Mouse (Mus musculus): ENCODE data around the gene Btbd11. TPM values are rescaled to one million over a fixed set of nuclear protein-coding genes. Genes with fewer than 3 reads are reported as not detected.
A peak's percentile ranks its signal among the peaks of the same experiment; 100 is the strongest.

Gene Btbd11
- polyA plus RNA-seq (2014; fragmentation: Nextera tagmentation; extraction: Ambion mirVana) = 4.4 and 8.1 TPM in 2 replicates

- peak; percentile 94 for DNase-seq (ENCODE audit: low spot score)
- Histone ChIP-seq H3K36me3 (replicated peaks; ENCODE audit: control insufficient read depth, insufficient read depth, low read depth, low read length) (no peaks in the 10 kb centered on the region), H3K4me3 (ENCODE audit: low read depth, low read length) (peak within 1 kb of the TSS; percentile 62), H3K9me3 (replicated peaks; ENCODE audit: control insufficient read depth, low read length) (no peaks in the 10 kb centered on the region), H3K27me3 (ENCODE audit: control insufficient read depth, insufficient read depth, low read length) (no peaks in the 10 kb centered on the region; the same call in 1 of the 2 replicates), H3K27ac (replicated peaks; ENCODE audit: low read depth, low read length) (no peak within 1 kb of the TSS), H3K4me1 (ENCODE audit: control insufficient read depth, insufficient read depth, low read length) (peaks cover 2% of the 10 kb centered on the region), H3K4me2 (ENCODE audit: low read depth, low read length) (peak within 1 kb of the TSS; percentile 99), H3K9ac (replicated peaks; ENCODE audit: low read length) (peak within 1 kb of the TSS; percentile 70)
- peak; percentile 89 for ATAC-seq (replicated peaks; ENCODE audit: insufficient number of reproducible peaks, low FRiP score, low TSS enrichment, low read depth)
- under 1% methylated on average over 46 of the region's 46 CpGs for WGBS
These were observed at the start of gene Btbd11 for GRCm38 (mm10) chr10:85386605-85387218. Btbd11 (plus strand) TSS chr10:85386814.

DNA sequence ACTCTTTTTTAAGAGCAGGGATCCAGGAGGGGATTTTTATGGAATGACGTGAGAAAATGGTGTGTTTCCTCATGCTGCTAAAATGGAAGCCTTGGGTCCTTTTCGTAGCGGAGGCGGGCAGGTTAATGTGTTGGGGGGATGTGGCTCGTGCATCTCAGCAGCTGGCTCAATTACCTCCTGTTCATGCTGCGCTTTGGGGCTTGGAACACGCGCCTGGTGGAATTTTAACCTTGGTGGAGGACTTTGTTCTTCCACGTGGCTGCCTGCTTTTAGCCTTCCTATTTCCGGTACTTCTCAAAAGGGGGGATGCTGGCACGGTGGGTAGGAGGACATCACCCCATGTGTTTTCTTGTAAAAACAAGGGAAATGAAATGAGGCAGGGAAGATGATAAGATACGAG lies 47.9 kb upstream of the Btbd11 start:
- Histone ChIP-seq H3K4me3 (ENCODE audit: low read depth, low read length) (no peak overlapping the region), H3K4me2 (ENCODE audit: low read depth, low read length) (no peak overlapping the region), H3K27ac (replicated peaks; ENCODE audit: low read depth, low read length) (no peak overlapping the region), H3K9ac (replicated peaks; ENCODE audit: low read length) (no peak overlapping the region), H3K4me1 (ENCODE audit: control insufficient read depth, insufficient read depth, low read length) (no peaks in the 10 kb centered on the region), H3K36me3 (replicated peaks; ENCODE audit: control insufficient read depth, insufficient read depth, low read depth, low read length) (no peaks in the 10 kb centered on the region), H3K27me3 (ENCODE audit: control insufficient read depth, insufficient read depth, low read length) (no peaks in the 10 kb centered on the region), H3K9me3 (replicated peaks; ENCODE audit: control insufficient read depth, low read length) (no peaks in the 10 kb centered on the region)
- WGBS = 78% methylated on average over 12 of the region's 12 CpGs
- no peak for ATAC-seq (replicated peaks; ENCODE audit: insufficient number of reproducible peaks, low FRiP score, low TSS enrichment, low read depth)
- DNase-seq (ENCODE audit: low spot score) = no peak

- Histone ChIP-seq H3K9ac (replicated peaks; ENCODE audit: low read length) (no peak overlapping the region), H3K9me3 (replicated peaks; ENCODE audit: control insufficient read depth, low read length) (no peaks in the 10 kb centered on the region), H3K27ac (replicated peaks; ENCODE audit: low read depth, low read length) (no peak overlapping the region), H3K27me3 (ENCODE audit: control insufficient read depth, insufficient read depth, low read length) (no peaks in the 10 kb centered on the region), H3K4me2 (ENCODE audit: low read depth, low read length) (no peak overlapping the region), H3K4me1 (ENCODE audit: control insufficient read depth, insufficient read depth, low read length) (no peaks in the 10 kb centered on the region), H3K4me3 (ENCODE audit: low read depth, low read length) (no peak overlapping the region), H3K36me3 (replicated peaks; ENCODE audit: control insufficient read depth, insufficient read depth, low read depth, low read length) (no peaks in the 10 kb centered on the region)
- DNase-seq (ENCODE audit: low spot score) (no peak), ATAC-seq (replicated peaks; ENCODE audit: insufficient number of reproducible peaks, low FRiP score, low TSS enrichment, low read depth) (no peak)
- WGBS = 85% methylated on average over 1 of the region's 1 CpGs
These were observed 44.7 kb upstream of the Btbd11 start for GRCm38 (mm10) chr10:85341867-85342266.

GRCm38 (mm10) chr10:85347171-85347570 lies 39.4 kb upstream of the Btbd11 start:
- Histone ChIP-seq H3K9me3 (replicated peaks; ENCODE audit: control insufficient read depth, low read length) (no peaks in the 10 kb centered on the region), H3K4me3 (ENCODE audit: low read depth, low read length) (no peak overlapping the region), H3K36me3 (replicated peaks; ENCODE audit: control insufficient read depth, insufficient read depth, low read depth, low read length) (no peaks in the 10 kb centered on the region), H3K27me3 (ENCODE audit: control insufficient read depth, insufficient read depth, low read length) (no peaks in the 10 kb centered on the region), H3K9ac (replicated peaks; ENCODE audit: low read length) (no peak overlapping the region), H3K27ac (replicated peaks; ENCODE audit: low read depth, low read length) (no peak overlapping the region), H3K4me1 (ENCODE audit: control insufficient read depth, insufficient read depth, low read length) (no peaks in the 10 kb centered on the region), H3K4me2 (ENCODE audit: low read depth, low read length) (no peak overlapping the region)
- 87% methylated on average over 9 of the region's 9 CpGs for WGBS
- ATAC-seq (replicated peaks; ENCODE audit: insufficient number of reproducible peaks, low FRiP score, low TSS enrichment, low read depth) (no peak), DNase-seq (ENCODE audit: low spot score) (no peak)

DNA sequence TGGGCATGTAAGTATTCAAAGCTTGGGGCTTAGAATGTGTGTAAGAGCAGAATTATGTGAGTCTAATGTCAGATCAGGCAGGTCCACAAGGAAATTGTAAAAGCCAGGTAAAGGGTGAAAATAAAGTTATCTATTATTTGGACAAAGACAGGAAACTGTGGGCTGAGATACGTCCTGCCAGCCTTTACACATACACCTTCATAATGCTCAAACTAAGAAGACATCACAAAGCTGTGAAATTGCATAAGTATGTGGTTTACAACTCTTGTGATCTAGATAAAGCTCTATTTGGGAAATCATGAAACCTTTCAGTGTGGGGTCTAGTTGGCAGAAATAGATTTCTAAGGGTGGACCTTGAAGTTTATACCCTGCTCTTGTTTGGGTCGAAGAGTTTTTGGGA lies 34.1 kb upstream of the Btbd11 start:
- 78% methylated on average over 2 of the region's 2 CpGs for WGBS
- Histone ChIP-seq H3K4me1 (ENCODE audit: control insufficient read depth, insufficient read depth, low read length) (no peaks in the 10 kb centered on the region), H3K36me3 (replicated peaks; ENCODE audit: control insufficient read depth, insufficient read depth, low read depth, low read length) (no peaks in the 10 kb centered on the region), H3K4me2 (ENCODE audit: low read depth, low read length) (no peak overlapping the region), H3K9me3 (replicated peaks; ENCODE audit: control insufficient read depth, low read length) (no peaks in the 10 kb centered on the region), H3K9ac (replicated peaks; ENCODE audit: low read length) (no peak overlapping the region), H3K27me3 (ENCODE audit: control insufficient read depth, insufficient read depth, low read length) (no peaks in the 10 kb centered on the region), H3K27ac (replicated peaks; ENCODE audit: low read depth, low read length) (no peak overlapping the region), H3K4me3 (ENCODE audit: low read depth, low read length) (no peak overlapping the region)
- no peak for ATAC-seq (replicated peaks; ENCODE audit: insufficient number of reproducible peaks, low FRiP score, low TSS enrichment, low read depth)
- DNase-seq (ENCODE audit: low spot score) = no peak

DNA sequence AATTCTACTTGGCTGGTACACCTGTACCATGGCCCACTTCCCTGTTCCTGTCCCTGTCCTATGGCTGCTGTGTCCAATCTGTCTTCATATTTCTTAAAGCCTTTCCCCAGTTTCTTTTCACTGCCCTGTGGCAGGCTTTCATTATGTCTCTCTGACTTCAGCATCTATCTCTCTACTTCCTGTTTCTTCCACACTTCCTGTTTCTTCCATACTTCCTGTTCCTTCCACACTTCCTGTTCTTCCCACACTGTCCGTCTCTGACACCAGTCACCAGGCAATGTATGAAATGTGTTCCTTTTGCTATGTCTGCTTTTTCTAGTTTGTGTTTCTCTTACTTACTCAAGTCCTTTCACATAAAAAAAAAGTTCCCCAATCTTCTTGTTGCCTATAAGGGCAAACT lies 32.3 kb upstream of the Btbd11 start:
- Histone ChIP-seq H3K4me1 (ENCODE audit: control insufficient read depth, insufficient read depth, low read length) (no peaks in the 10 kb centered on the region), H3K9ac (replicated peaks; ENCODE audit: low read length) (no peak overlapping the region), H3K27me3 (ENCODE audit: control insufficient read depth, insufficient read depth, low read length) (no peaks in the 10 kb centered on the region), H3K4me2 (ENCODE audit: low read depth, low read length) (no peak overlapping the region), H3K9me3 (replicated peaks; ENCODE audit: control insufficient read depth, low read length) (no peaks in the 10 kb centered on the region), H3K36me3 (replicated peaks; ENCODE audit: control insufficient read depth, insufficient read depth, low read depth, low read length) (no peaks in the 10 kb centered on the region), H3K27ac (replicated peaks; ENCODE audit: low read depth, low read length) (no peak overlapping the region), H3K4me3 (ENCODE audit: low read depth, low read length) (no peak overlapping the region)
- whole genome bisulfite sequencing = 77% methylated on average over 1 of the region's 1 CpGs
- no peak for DNase-seq (ENCODE audit: low spot score)
- ATAC-seq (replicated peaks; ENCODE audit: insufficient number of reproducible peaks, low FRiP score, low TSS enrichment, low read depth) = no peak

DNA sequence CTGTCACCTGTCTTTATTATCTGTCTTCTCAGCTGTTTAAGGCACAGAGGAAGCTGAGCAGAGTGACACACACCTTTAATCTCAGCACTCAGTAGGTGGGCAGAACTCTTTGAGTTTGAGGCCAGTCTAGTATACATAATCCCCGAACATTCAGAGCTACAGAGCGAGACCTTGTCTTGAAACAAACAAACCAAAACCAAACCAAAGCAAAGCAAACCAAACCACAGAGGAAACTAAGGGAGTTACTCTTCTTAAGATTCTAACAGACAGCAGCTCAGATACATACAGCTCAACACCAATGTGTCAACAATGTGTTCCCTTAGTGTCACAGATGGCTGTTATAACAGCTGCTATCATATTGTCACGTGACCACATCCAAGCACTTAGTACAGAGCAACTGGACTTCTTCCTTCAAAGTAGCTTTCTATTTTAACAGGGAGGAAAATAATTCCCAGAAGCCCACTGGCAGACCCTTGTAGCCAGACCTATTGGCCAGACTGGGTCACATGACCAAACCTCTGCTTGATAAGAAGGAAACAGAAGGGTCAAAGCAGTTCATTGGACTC lies 27.0 kb upstream of the Btbd11 start:
- H3K36me3 ChIP-seq (replicated peaks; ENCODE audit: control insufficient read depth, insufficient read depth, low read depth, low read length) = no peaks in the 10 kb centered on the region
- no peaks in the 10 kb centered on the region for H3K4me1 ChIP-seq (ENCODE audit: control insufficient read depth, insufficient read depth, low read length)
- no peak overlapping the region for H3K4me3 ChIP-seq (ENCODE audit: low read depth, low read length)
- 87% methylated on average over 3 of the region's 3 CpGs for WGBS
- no peak overlapping the region for H3K9ac ChIP-seq (replicated peaks; ENCODE audit: low read length)
- H3K4me2 ChIP-seq (ENCODE audit: low read depth, low read length) = no peak overlapping the region
- H3K27ac ChIP-seq (replicated peaks; ENCODE audit: low read depth, low read length) = no peak overlapping the region
- no peaks in the 10 kb centered on the region for H3K9me3 ChIP-seq (replicated peaks; ENCODE audit: control insufficient read depth, low read length)
- ATAC-seq (replicated peaks; ENCODE audit: insufficient number of reproducible peaks, low FRiP score, low TSS enrichment, low read depth) (no peak), DNase-seq (ENCODE audit: low spot score) (no peak)
- H3K27me3 ChIP-seq (ENCODE audit: control insufficient read depth, insufficient read depth, low read length) = no peaks in the 10 kb centered on the region

DNA sequence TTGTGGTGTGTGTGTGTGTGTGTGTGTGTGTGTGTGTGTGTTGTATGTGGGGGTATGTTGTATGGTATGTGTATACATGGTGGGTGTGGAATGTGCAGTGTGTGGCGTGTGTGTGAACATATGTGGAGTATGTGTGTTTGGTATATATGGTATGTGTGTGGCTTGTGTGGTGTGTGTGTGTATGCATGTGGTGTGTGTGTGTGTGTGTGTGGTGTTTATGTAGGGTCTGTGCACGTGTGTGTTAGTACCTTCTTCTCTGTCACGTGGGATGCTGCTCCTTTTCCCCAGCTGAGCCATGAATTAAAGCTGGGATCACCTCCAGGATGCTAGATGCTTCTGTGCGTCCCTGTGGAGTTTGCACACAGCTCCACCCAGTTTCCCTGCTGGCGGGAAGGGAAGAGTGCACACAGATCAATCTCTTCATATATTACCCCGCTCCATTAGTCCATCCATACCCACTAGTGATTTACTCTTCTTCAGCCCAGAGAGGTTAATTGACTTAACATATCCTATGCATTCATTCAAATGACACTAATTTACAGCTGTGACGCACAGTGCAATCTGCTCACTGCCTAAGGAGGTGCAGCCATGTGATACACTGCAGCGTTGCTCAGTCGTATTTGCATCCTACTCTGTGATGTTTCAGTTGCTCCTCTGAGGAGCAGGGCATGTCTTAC lies 23.7 kb upstream of the Btbd11 start:
- H3K4me2 ChIP-seq (ENCODE audit: low read depth, low read length) = no peak overlapping the region
- 0 out of 2 replicates have a peak, but pooled peaks have one; percentile 39 for ATAC-seq (replicated peaks; ENCODE audit: insufficient number of reproducible peaks, low FRiP score, low TSS enrichment, low read depth)
- H3K36me3 ChIP-seq (replicated peaks; ENCODE audit: control insufficient read depth, insufficient read depth, low read depth, low read length) = no peaks in the 10 kb centered on the region
- no peaks in the 10 kb centered on the region for H3K27me3 ChIP-seq (ENCODE audit: control insufficient read depth, insufficient read depth, low read length)
- 76% methylated on average over 9 of the region's 9 CpGs for WGBS
- H3K27ac ChIP-seq (replicated peaks; ENCODE audit: low read depth, low read length) = no peak overlapping the region
- no peak overlapping the region for H3K4me3 ChIP-seq (ENCODE audit: low read depth, low read length)
- no peaks in the 10 kb centered on the region for H3K4me1 ChIP-seq (ENCODE audit: control insufficient read depth, insufficient read depth, low read length)
- no peaks in the 10 kb centered on the region for H3K9me3 ChIP-seq (replicated peaks; ENCODE audit: control insufficient read depth, low read length)
- DNase-seq (ENCODE audit: low spot score) = no peak
- no peak overlapping the region for H3K9ac ChIP-seq (replicated peaks; ENCODE audit: low read length)
